Mouse (Mus musculus): ENCODE data around the gene Zic3. TPM values are rescaled to one million over a fixed set of nuclear protein-coding genes. Genes with fewer than 3 reads are reported as not detected.

The Zic3 gene
- polyA plus RNA-seq (2015; fragmentation: Nextera tagmentation; extraction: Ambion mirVana) = not detected in 2 replicates

DNA sequence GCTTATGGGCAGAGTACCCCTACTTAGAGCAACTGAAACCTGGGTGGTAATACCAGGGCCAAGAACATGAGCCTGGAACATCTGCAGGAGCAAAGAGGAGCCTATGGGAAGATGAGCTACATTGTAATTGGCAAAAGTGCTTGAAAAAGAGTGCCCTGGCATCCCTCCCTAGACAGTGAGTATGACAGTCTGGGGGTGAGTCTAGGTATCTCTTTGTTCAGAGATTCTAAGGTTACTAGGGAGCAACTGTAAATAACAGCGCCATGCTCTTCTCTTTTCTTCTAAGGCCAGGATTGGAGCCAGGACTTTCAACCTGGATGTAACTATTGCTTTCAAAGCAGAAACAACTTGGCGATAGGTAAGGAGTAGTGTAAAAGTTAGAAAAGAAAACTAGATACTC lies at the start of gene Zic3:
TSS of gene Zic3 (plus strand) at position 301 of the 400 bp plus-strand sequence.
- H3K4me2 ChIP-seq = no peak within 1 kb of the TSS
- no peak for DNase-seq
- H3K4me3 ChIP-seq (replicated peaks) = no peak within 1 kb of the TSS
- no peak within 1 kb of the TSS for H3K9ac ChIP-seq
- peaks cover 79% of the 10 kb centered on the region for H3K27me3 ChIP-seq
- H3K27ac ChIP-seq = no peak within 1 kb of the TSS
- no peaks in the 10 kb centered on the region for H3K4me1 ChIP-seq (replicated peaks)
- no peaks in the 10 kb centered on the region for H3K36me3 ChIP-seq
- no peaks in the 10 kb centered on the region for H3K9me3 ChIP-seq (replicated peaks)
- ATAC-seq (ENCODE audit: low read depth) = no peak
- WGBS (ENCODE audit: insufficient replicate concordance) = 50% methylated on average over 2 of the region's 2 CpGs

DNA sequence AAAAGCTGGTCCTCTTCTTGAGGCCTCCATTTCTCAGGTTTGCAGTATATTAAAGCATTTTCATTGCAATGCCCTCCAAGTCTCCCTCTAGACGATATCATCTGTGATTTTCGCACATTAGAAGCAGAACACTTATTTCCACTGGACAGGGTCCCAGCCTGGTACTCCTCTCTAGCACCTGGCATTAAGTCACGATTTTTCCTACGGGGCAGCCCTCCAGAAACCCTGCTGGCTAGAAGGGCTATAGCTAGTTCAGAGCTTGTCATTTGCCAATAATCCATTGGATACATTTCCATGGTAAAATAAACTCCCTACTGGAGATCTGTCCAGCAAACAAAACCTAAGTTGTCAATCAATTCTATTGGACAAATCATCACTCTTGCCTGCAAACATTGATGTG lies 40.1 kb upstream of the Zic3 start:
- no peak overlapping the region for H3K4me3 ChIP-seq (replicated peaks)
- no peaks in the 10 kb centered on the region for H3K9me3 ChIP-seq (replicated peaks)
- no peaks in the 10 kb centered on the region for H3K4me1 ChIP-seq (replicated peaks)
- no peak overlapping the region for H3K4me2 ChIP-seq
- DNase-seq = no peak
- no peaks in the 10 kb centered on the region for H3K27me3 ChIP-seq
- H3K27ac ChIP-seq = no peak overlapping the region
- no peaks in the 10 kb centered on the region for H3K36me3 ChIP-seq
- no peak for ATAC-seq (ENCODE audit: low read depth)
- H3K9ac ChIP-seq = no peak overlapping the region
- WGBS (ENCODE audit: insufficient replicate concordance) = 65% methylated on average over 4 of the region's 4 CpGs

DNA sequence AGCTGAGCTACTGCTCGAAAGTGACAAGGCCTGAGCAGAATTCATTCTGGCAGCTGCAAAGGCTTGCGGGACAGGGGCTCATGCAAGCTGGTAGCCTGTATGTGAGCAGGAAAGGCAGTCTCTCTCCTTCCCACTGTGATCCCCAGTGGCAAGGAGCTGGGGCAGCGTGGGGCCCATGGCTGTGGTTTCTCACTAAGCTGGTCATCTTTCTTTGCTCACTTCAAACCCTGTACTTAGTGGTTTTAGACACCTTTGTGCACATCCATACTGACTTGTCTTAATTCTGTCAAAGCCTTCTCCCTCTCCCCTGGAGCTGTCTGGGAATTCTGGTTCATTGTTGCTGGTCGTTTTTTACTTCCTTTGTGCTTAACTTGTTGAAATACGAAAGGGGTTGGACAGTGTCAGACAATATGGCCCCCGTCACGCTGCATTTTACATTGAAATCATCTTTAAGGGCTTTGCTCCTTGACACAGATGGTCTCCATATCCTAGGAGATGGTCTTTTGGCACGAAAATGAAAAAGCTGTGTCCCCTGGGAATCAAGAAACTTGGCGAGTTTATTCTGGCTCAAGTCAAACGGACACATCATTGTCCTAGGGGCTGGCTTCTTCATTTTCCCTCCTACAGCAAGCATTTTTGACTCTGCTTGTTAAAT lies 34.9 kb upstream of the Zic3 start:
- Histone ChIP-seq H3K9ac (no peak overlapping the region), H3K27me3 (no peaks in the 10 kb centered on the region), H3K36me3 (no peaks in the 10 kb centered on the region), H3K9me3 (replicated peaks) (no peaks in the 10 kb centered on the region), H3K4me3 (replicated peaks) (no peak overlapping the region), H3K4me2 (no peak overlapping the region), H3K27ac (no peak overlapping the region), H3K4me1 (replicated peaks) (no peaks in the 10 kb centered on the region)
- 60% methylated on average over 10 of the region's 10 CpGs for WGBS (ENCODE audit: insufficient replicate concordance)
- ATAC-seq (ENCODE audit: low read depth) = no peak
- no peak for DNase-seq

DNA sequence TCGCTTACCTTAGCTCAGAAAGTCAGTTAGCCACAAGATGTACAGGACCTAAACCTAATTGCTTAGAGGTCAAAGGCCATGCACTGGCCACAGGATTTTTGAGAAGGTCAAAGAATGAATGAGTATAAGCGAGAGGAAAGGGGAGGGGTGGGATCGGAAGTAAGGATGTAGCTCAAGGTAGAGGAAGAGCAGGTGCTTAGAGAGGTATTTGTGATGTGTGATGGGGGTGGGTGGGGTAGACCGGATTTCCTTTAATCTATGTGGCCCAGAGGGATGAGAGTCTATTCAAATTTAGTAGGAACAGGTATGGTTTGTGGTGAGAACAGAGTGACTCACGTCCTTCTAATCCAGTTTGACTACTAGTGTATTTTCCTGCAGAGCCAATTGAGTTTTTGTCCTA lies 9.1 kb upstream of the Zic3 start:
- no peaks in the 10 kb centered on the region for H3K36me3 ChIP-seq
- no peaks in the 10 kb centered on the region for H3K4me1 ChIP-seq (replicated peaks)
- no peak overlapping the region for H3K27ac ChIP-seq
- H3K4me2 ChIP-seq = no peak overlapping the region
- no peak for ATAC-seq (ENCODE audit: low read depth)
- no peak overlapping the region for H3K4me3 ChIP-seq (replicated peaks)
- peaks cover 55% of the 10 kb centered on the region for H3K27me3 ChIP-seq
- H3K9me3 ChIP-seq (replicated peaks) = no peaks in the 10 kb centered on the region
- no peak for DNase-seq
- no peak overlapping the region for H3K9ac ChIP-seq
- 45% methylated on average over 5 of the region's 5 CpGs for WGBS (ENCODE audit: insufficient replicate concordance)

DNA sequence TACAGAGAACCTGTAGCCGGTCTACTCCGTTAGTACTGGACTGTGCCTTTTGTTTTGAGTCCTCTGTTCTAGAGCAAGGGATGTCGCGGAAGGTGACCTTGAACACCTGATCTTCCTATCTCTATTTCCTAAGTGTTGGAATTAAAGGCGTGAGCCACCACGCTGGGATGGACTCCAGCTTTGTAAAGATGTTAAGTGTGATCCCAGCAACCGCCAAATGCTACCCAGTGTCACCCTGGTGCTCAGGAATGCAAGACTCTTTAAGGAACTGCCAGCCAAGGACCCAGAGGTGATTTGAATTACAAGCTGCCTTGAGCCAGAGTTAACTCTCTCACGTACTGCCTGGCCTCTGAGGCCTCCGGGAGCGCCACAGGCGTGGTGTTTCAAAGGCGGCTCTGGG lies 8.4 kb upstream of the Zic3 start:
- H3K27me3 ChIP-seq = peaks cover 61% of the 10 kb centered on the region
- 13% methylated on average over 12 of the region's 12 CpGs for WGBS (ENCODE audit: insufficient replicate concordance)

DNA sequence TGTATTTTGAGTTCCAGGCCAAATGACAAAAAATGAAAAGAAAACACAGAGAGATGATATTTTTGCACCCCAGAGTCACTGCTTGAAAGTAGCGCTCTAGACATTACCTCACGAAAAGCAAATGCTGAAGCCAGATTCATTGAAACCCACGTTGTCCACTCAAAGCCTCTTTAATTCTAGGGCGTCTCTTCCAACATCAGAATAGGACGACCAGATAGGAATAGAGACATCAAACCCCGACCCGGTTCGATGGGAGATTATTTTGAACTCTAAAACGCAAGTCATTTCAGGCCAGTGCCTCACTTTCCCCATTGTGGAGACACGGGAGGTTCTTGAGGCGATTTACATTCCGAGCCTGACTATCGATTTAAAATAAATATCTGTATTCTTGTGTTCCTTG lies 7.7 kb upstream of the Zic3 start:
- no peaks in the 10 kb centered on the region for H3K4me1 ChIP-seq (replicated peaks)
- H3K9ac ChIP-seq = no peak overlapping the region
- WGBS (ENCODE audit: insufficient replicate concordance) = 16% methylated on average over 13 of the region's 13 CpGs
- no peak for ATAC-seq (ENCODE audit: low read depth)
- H3K27ac ChIP-seq = no peak overlapping the region
- no peak overlapping the region for H3K4me2 ChIP-seq
- H3K27me3 ChIP-seq = peaks cover 67% of the 10 kb centered on the region
- H3K4me3 ChIP-seq (replicated peaks) = no peak overlapping the region
- DNase-seq = no peak
- no peaks in the 10 kb centered on the region for H3K9me3 ChIP-seq (replicated peaks)
- no peaks in the 10 kb centered on the region for H3K36me3 ChIP-seq

More for the DNA sequence above, 8.4 kb upstream of the Zic3 start:
- ATAC-seq (ENCODE audit: low read depth) = no peak
- Histone ChIP-seq H3K9ac (no peak overlapping the region), H3K9me3 (replicated peaks) (no peaks in the 10 kb centered on the region), H3K27ac (no peak overlapping the region), H3K4me2 (no peak overlapping the region), H3K4me3 (replicated peaks) (no peak overlapping the region), H3K4me1 (replicated peaks) (no peaks in the 10 kb centered on the region), H3K36me3 (no peaks in the 10 kb centered on the region)
- no peak for DNase-seq

DNA sequence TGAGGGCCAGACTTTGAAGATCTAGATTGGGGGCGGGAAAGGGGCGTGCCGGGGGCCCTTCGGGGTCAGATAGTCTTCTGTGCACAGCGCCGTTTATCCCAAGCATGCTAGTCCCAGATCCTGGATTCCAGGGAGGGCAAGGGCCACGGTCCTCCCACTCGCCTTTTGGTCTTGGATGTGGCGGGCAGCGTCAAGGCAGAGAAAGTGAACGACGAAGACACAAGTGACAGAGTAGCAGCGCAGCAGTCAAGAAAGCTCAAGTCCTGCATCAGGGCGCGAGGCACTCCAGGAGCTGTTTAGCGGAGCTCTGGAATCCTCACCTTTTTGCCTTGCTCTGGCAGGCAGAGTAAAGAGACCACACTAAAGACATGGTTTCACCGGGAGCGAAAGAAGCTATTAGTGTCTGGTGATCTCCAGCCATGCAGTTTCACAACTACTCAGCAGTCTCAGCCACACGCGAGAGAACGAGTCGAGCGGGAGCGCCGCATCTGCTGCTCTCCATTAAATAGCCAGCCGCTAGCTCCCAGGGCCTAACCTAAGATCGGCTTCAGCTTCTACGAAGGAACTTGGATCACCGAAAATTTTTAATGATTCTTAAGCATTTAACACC lies 7.1 kb upstream of the Zic3 start:
- DNase-seq = no peak
- H3K9me3 ChIP-seq (replicated peaks) = no peaks in the 10 kb centered on the region

DNA sequence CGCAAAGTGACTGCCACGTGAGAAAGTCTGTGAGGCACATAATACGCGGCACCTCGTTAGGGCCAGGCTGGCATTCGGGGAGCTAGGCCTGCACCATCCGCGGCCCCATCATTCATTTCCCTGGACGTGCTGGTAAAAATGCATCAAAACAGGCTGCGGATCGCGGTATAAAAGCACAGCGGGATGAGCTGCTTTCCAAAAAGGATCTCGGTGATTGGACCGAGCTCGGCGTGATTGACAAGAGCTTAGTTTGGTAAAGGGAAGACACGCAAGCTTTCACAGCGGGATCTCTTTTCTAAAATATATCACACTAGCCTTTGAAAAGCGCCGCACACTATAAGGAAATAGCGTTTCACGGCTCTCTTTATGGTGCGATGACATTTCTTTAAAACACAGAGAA lies 3.8 kb upstream of the Zic3 start:
- Histone ChIP-seq H3K27me3 (peaks cover 88% of the 10 kb centered on the region), H3K36me3 (no peaks in the 10 kb centered on the region), H3K27ac (no peak overlapping the region), H3K9me3 (replicated peaks) (no peaks in the 10 kb centered on the region), H3K4me1 (replicated peaks) (no peaks in the 10 kb centered on the region), H3K4me2 (no peak overlapping the region), H3K9ac (no peak overlapping the region), H3K4me3 (replicated peaks) (no peak overlapping the region)
- ATAC-seq (ENCODE audit: low read depth) (no peak), DNase-seq (no peak)
- 15% methylated on average over 24 of the region's 24 CpGs for WGBS (ENCODE audit: insufficient replicate concordance)

More for the DNA sequence above, 7.1 kb upstream of the Zic3 start:
- Histone ChIP-seq H3K36me3 (no peaks in the 10 kb centered on the region), H3K4me1 (replicated peaks) (no peaks in the 10 kb centered on the region), H3K4me3 (replicated peaks) (no peak overlapping the region), H3K27me3 (peaks cover 73% of the 10 kb centered on the region), H3K27ac (no peak overlapping the region), H3K9ac (no peak overlapping the region), H3K4me2 (no peak overlapping the region)
- WGBS (ENCODE audit: insufficient replicate concordance) = 16% methylated on average over 29 of the region's 29 CpGs
- ATAC-seq (ENCODE audit: low read depth) = no peak

DNA sequence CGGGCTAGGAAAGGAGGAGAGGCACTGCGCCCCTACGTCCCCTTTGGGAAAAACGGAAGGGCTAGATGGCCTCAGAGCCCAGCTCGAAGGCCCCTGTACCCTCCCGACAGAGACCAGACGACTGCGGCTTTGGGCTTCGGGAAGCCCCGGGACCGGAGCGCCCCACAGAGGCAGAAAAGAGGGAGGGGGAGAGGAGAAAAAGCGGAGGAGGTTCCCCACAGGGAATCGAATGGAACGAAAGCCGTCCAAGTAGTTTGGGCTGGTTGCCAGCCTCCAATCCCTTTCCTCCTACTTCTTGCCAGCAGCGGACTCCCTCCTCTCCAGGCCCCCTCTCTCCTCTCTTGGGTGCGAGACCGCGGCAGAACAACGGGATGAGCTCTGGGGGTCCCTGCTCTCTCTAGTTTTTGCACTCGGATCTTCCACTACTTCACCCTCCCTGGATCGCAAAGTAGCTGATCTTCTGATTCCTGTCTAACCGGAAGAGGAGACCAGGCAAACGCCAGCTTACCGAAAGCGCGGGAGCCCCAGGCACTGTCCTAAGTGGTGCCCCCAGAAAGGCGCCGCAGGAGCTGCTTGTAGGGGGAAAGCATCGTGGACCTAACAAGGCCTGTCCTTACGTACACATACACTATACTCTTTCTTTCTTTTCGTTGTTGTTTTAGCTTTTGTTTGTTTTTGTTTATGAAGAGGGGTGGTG lies 3.1 kb upstream of the Zic3 start:
- no peak overlapping the region for H3K4me2 ChIP-seq
- H3K9me3 ChIP-seq (replicated peaks) = no peaks in the 10 kb centered on the region
- H3K27me3 ChIP-seq = peaks cover 84% of the 10 kb centered on the region
- DNase-seq (no peak), ATAC-seq (ENCODE audit: low read depth) (no peak)
- no peaks in the 10 kb centered on the region for H3K36me3 ChIP-seq
- H3K4me1 ChIP-seq (replicated peaks) = no peaks in the 10 kb centered on the region
- H3K4me3 ChIP-seq (replicated peaks) = no peak overlapping the region
- H3K9ac ChIP-seq = no peak overlapping the region
- no peak overlapping the region for H3K27ac ChIP-seq
- 16% methylated on average over 32 of the region's 33 CpGs for WGBS (ENCODE audit: insufficient replicate concordance)

DNA sequence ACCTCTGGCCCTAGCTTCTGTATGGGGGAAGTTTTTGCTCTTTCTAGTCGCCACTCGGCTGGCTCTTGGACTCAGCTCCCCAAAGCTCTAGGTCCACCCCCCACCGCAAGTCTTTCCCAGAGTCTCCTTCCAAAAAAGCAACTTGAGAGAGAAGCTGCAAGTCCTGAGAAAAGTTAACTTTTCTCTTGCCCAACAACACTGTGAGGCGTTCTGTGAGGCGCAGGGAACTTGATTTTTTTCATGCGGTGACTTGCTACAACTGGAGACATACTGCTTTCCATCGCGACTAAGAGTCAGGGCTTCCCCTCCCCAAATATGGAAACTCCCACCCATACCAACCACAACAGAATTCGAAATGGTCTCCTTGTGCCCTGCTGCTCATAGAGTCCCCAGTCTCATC lies 5.1 kb downstream of the Zic3 start:
- WGBS (ENCODE audit: insufficient replicate concordance) = 18% methylated on average over 9 of the region's 9 CpGs
- H3K27ac ChIP-seq = no peak overlapping the region
- no peaks in the 10 kb centered on the region for H3K4me1 ChIP-seq (replicated peaks)
- H3K9me3 ChIP-seq (replicated peaks) = no peaks in the 10 kb centered on the region
- no peak for DNase-seq
- H3K4me3 ChIP-seq (replicated peaks) = no peak overlapping the region
- peaks cover 86% of the 10 kb centered on the region for H3K27me3 ChIP-seq
- H3K4me2 ChIP-seq = no peak overlapping the region
- no peaks in the 10 kb centered on the region for H3K36me3 ChIP-seq
- ATAC-seq (ENCODE audit: low read depth) = no peak
- H3K9ac ChIP-seq = no peak overlapping the region

DNA sequence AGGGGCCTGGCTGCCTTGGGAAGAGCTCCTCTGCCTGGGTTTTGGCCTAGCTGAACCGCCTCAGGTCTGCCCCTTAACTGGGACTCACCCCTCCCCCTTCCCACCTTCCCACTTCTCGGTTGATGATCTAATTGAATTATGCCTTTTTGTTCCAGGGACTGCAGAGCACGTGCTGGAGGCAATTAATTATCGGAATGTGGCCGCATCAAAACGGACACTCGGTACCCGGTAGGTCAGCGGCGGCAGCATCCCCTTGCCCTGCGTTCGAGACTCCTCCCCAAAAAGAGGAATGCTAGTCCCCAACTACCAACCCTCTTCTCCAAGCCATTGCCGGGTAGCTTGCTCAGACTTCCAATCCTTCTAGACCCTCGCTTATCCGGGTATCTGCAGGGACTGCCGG lies 5.6 kb downstream of the Zic3 start:
- DNase-seq (no peak), ATAC-seq (ENCODE audit: low read depth) (no peak)
- H3K27me3 ChIP-seq = peaks cover 90% of the 10 kb centered on the region
- H3K27ac ChIP-seq = no peak overlapping the region
- no peak overlapping the region for H3K9ac ChIP-seq
- H3K9me3 ChIP-seq (replicated peaks) = no peaks in the 10 kb centered on the region
- WGBS (ENCODE audit: insufficient replicate concordance) = 7% methylated on average over 16 of the region's 16 CpGs
- no peaks in the 10 kb centered on the region for H3K4me1 ChIP-seq (replicated peaks)
- no peak overlapping the region for H3K4me2 ChIP-seq
- H3K4me3 ChIP-seq (replicated peaks) = no peak overlapping the region
- no peaks in the 10 kb centered on the region for H3K36me3 ChIP-seq

DNA sequence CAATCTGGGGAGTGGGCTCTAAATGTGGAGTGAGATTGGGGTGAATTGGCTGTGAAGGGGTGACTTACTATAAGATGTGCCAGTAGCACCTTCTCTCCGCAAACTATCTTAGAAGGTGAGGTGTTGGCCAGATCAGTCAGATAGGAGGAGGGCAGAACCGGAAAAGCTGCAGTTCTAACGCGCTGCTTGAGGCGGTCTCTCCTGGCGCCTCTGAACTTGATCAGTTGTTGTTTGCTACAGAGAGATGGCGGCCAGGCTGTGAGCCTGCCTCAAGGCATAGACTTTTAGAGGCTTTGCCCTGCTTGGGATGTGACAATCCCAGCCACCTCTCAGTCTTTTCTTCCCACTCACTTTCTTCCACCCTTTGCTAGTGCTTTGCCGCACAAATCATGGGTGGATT lies 6.4 kb downstream of the Zic3 start:
- H3K4me1 ChIP-seq (replicated peaks) = no peaks in the 10 kb centered on the region

More for the DNA sequence above, 6.4 kb downstream of the Zic3 start:
- Histone ChIP-seq H3K36me3 (no peaks in the 10 kb centered on the region), H3K4me3 (replicated peaks) (no peak overlapping the region), H3K9me3 (replicated peaks) (no peaks in the 10 kb centered on the region), H3K27ac (no peak overlapping the region), H3K4me2 (no peak overlapping the region), H3K9ac (no peak overlapping the region), H3K27me3 (peaks cover 93% of the 10 kb centered on the region)
- WGBS (ENCODE audit: insufficient replicate concordance) = 6% methylated on average over 8 of the region's 8 CpGs
- ATAC-seq (ENCODE audit: low read depth) (no peak), DNase-seq (no peak)

Measured in liver, embryonic 13.5 days (tissue).